Mouse (Mus musculus): Measurements from ENCODE around the gene Tmbim7.

DNA sequence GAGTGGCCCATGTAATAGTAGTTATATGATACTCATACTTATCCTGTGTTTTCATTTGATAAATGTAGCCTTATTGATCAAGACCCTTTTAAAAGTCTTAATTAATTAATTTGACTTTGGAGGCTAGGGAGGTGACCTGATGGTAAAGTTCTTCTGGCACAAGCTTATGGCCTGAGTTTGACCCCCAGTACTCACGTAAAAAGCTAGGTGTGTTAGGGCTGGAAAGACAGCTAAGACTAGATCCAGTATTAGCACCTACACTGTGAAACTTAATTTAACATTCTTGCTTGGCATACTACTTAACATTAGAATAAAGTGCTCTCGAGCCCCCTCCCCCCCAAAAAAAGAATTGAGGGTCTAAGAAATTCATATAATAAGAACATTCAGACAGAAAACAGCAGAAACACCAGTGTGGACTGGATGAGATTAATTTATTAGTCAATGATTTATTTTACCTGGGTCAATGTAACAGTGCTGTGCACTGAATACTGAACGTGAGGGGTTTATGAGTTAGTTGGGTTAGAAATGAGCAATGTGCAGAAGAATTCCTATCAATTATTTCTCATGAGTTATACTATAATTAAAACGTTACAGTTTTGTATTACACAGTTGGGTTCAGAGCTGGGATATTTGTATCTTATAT is 2.7 kb upstream of the Tmbim7 start:
- TF ChIP-seq MYOD1 (IDR thresholded peaks at IDR 0.05; ENCODE audit: control insufficient read depth, insufficient read length, low read depth) (no peak), CTCF (IDR thresholded peaks at IDR 0.05; ENCODE audit: control insufficient read depth, insufficient read depth, insufficient read length) (no peak), MYOG (IDR thresholded peaks at IDR 0.05; ENCODE audit: control insufficient read depth, extremely low read depth, insufficient read length) (no peak)
